Mouse (Mus musculus): Measurements from ENCODE around the gene Cldn6. TPM values are rescaled to one million over a fixed set of nuclear protein-coding genes. Genes with fewer than 3 reads are reported as not detected.

Cldn6 gene
- 0.42 TPM in 1 of 2 replicates, not detected in the other for polyA plus RNA-seq (2014; fragmentation: Nextera tagmentation; extraction: Ambion mirVana)

DNA sequence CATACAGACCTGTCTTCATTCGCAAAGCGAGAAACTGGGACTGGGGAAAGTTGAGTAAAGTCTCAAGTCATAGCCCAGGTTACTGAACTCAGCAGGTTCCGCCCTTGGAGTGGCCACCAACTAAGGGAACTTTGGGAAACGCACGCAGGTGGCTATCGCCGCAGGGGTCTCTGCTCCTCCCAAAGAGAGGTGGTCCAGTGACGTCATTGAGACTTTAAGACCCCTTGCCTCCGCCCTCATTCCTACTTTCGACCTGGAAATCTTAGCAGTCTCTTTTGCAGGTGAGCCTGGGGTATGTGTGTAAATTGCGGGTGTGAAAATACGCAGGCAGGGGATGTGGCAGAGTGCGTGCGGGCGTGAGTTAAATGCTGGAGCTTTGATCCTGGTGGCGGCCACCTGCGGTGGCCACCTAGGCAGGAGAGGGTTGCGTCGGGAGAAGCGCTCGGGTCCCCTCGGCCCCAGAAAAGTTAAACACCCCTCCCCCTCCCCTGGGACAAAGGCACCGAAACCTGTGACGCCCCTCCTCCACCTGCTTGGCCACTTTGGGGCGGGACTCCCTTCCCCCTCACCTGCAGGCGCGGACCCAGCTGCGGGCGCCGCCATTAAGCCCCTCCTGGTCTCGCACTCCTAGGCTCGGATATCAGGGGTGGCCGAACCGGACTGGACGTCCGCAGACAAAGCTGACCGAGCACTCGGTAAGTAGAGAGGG, at the start of gene Cldn6:
Gene Cldn6, plus strand, starts transcription at position 123 of the 709 bp plus-strand sequence.
- ATAC-seq (ENCODE audit: insufficient number of reproducible peaks, insufficient read depth, low FRiP score, low read depth): no peak
- Histone ChIP-seq H3K4me3 (ENCODE audit: control insufficient read depth in 1 of 2, insufficient read depth in 1 of 2, low read depth in 1 of 2, low read length in 2 of 2) (peak within 1 kb of the TSS; percentile 11 to 20; a peak in 2 of 4 replicates), H3K9me3 (ENCODE audit: control insufficient read depth, low read length) (no peaks in the 10 kb centered on the region), H3K36me3 (ENCODE audit: control insufficient read depth, insufficient read depth, low read length) (no peaks in the 10 kb centered on the region), H3K4me2 (ENCODE audit: low read length) (peak within 1 kb of the TSS; percentile 53), H3K27ac (replicated peaks in 1 of 2; ENCODE audit: control insufficient read depth in 1 of 2, insufficient read depth in 1 of 2, low read depth in 2 of 2, low read length in 2 of 2) (no peak within 1 kb of the TSS), H3K9ac (ENCODE audit: low read length) (no peak within 1 kb of the TSS), H3K27me3 (ENCODE audit: control insufficient read depth, insufficient read depth, low read length) (peaks cover 66% of the 10 kb centered on the region), H3K4me1 (ENCODE audit: control insufficient read depth in 2 of 2, insufficient read depth in 2 of 2, low read length in 2 of 2) (peaks cover 16 to 31% of the 10 kb centered on the region in 2 experiments)
- WGBS: 3% methylated on average over 38 of the region's 38 CpGs

DNA sequence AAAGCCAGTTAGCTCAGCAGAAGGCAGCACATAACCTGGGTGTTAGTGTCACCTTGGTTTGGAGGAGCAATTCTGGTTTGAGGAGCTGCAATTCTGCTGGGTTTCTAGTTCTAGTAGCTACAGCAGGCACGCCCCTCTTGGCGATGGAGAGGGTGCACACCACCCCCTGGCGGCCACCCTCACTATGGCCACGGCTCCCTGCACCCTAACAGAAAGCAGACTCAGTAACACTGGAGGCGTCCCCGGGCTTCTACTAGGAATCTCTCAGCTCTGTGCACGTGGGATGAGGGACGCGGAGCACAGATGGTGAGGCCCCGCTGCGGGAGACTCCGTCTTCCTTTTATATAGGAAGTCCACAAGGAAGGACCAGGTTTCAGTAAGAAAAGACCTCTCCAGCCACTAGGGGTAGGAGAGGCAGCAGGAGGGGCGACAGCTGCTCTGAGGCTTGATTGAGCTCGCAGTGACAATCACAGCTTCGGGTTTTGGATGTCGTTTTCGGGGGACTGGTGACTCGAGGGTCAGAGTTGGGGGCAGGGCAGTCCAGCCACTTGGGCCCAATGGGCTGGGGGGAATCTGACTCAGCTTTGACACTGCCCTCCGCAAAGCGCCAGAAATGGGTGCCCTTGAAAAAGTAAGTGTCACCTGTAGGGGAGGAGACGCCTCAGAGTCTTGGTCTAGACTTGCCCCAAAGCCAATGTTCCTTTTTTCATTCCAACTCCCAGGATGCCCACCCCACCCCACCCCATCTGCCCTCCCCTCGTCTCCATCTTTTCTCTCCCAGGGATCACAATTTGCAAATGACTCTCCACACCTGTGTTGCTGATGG, 48.6 kb upstream of the Cldn6 start:
- 0 out of 2 replicates have a peak, but pooled peaks have one; percentile 65 for ATAC-seq (ENCODE audit: insufficient number of reproducible peaks, insufficient read depth, low FRiP score, low read depth)
- peak overlapping the region in 1 of 2 experiments; percentile 16; a peak in 1 of 4 replicates for H3K4me3 ChIP-seq (ENCODE audit: control insufficient read depth in 1 of 2, insufficient read depth in 1 of 2, low read depth in 1 of 2, low read length in 2 of 2)
- no peak overlapping the region for H3K27ac ChIP-seq (replicated peaks in 1 of 2; ENCODE audit: control insufficient read depth in 1 of 2, insufficient read depth in 1 of 2, low read depth in 2 of 2, low read length in 2 of 2)
- H3K27me3 ChIP-seq (ENCODE audit: control insufficient read depth, insufficient read depth, low read length): peaks cover 16% of the 10 kb centered on the region; the same call in 1 of the 2 replicates
- peak overlapping the region; percentile 58 for H3K4me2 ChIP-seq (ENCODE audit: low read length)
- H3K9me3 ChIP-seq (ENCODE audit: control insufficient read depth, low read length): no peaks in the 10 kb centered on the region
- H3K9ac ChIP-seq (ENCODE audit: low read length): 0 out of 2 replicates have a peak overlapping the region, but pooled peaks have one; percentile 30
- no peaks in the 10 kb centered on the region for H3K36me3 ChIP-seq (ENCODE audit: control insufficient read depth, insufficient read depth, low read length)
- H3K4me1 ChIP-seq (ENCODE audit: control insufficient read depth in 2 of 2, insufficient read depth in 2 of 2, low read length in 2 of 2): no peaks in the 10 kb centered on the region
- 13% methylated on average over 22 of the region's 22 CpGs for WGBS

DNA sequence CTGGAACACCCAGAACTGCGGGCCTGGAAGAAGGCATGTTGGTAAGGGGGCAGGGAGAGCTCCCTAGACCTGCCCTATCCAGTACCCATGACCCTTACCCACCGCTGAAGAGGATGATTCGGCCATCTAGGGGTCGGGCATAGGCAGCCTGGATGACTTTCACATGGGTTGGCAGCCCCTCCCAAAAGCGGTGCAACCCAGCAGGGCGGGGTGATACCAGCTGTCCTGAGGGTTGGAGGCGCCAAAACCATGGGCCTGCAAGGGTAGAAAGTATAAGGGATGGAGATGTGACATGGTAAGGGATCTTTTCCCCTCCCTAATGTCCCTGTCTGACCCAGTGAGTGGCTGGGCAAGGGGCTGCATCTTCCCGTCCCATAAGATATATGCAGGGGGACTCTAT, 47.8 kb upstream of the Cldn6 start:
- no peak overlapping the region for H3K4me3 ChIP-seq (ENCODE audit: control insufficient read depth in 1 of 2, insufficient read depth in 1 of 2, low read depth in 1 of 2, low read length in 2 of 2)
- H3K4me2 ChIP-seq (ENCODE audit: low read length): no peak overlapping the region
- H3K27me3 ChIP-seq (ENCODE audit: control insufficient read depth, insufficient read depth, low read length): peaks cover 16% of the 10 kb centered on the region; the same call in 1 of the 2 replicates
- no peak overlapping the region for H3K9ac ChIP-seq (ENCODE audit: low read length)
- ATAC-seq (ENCODE audit: insufficient number of reproducible peaks, insufficient read depth, low FRiP score, low read depth): no peak
- WGBS: 71% methylated on average over 8 of the region's 8 CpGs
- no peaks in the 10 kb centered on the region for H3K36me3 ChIP-seq (ENCODE audit: control insufficient read depth, insufficient read depth, low read length)
- H3K4me1 ChIP-seq (ENCODE audit: control insufficient read depth in 2 of 2, insufficient read depth in 2 of 2, low read length in 2 of 2): no peaks in the 10 kb centered on the region
- no peaks in the 10 kb centered on the region for H3K9me3 ChIP-seq (ENCODE audit: control insufficient read depth, low read length)
- no peak overlapping the region for H3K27ac ChIP-seq (replicated peaks in 1 of 2; ENCODE audit: control insufficient read depth in 1 of 2, insufficient read depth in 1 of 2, low read depth in 2 of 2, low read length in 2 of 2)

DNA sequence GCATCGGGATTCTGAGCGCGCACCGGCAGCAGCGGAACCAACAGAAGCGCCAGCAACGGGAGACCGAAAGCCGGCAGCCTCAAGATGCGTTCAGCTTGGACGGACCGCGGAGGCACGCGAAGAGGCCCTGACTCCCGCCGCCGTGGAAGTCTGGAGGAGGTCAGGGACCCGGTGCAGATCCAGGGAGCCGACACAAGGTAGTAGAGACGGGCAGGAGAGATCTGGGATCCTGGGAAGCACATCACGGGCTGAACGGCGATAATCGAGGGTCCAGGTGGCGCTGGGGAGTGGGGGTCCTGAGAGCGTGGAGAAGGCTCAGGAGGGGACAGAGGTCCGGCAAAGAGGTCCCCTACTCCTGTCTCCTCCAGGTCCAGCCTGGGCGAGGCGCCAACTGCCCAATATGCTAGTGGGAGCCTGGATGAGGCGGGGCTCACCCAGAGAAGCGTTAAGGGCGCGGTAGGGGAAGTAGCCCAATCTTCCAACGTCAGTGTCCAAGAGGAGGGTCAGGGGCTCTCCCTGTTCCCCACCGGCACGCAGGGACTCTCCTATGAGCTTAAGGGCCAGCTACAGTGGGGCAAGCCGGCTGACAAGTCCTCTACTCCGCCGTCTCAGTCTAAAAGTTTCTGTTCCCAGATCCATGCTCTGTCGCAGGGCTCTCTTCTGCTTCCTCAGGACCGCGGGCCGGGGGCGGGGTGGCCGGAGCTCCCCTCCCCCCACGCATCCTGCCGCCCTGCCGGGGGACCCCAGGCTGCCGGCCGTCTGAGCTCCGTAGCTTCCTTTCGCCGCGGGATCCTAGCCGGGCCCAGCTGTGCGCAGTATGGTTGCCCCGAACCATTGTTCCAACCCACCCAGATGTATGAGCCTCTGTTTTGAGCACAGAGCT, 34.2 kb upstream of the Cldn6 start, which contains the start of gene Mmp25:
Gene Mmp25, minus strand, starts transcription at position 665 of the 883 bp plus-strand sequence.
- Histone ChIP-seq H3K36me3 (ENCODE audit: control insufficient read depth, insufficient read depth, low read length) (no peaks in the 10 kb centered on the region), H3K27me3 (ENCODE audit: control insufficient read depth, insufficient read depth, low read length) (peaks cover 18% of the 10 kb centered on the region), H3K9ac (ENCODE audit: low read length) (peak within 1 kb of the TSS; percentile 62), H3K4me3 (ENCODE audit: control insufficient read depth in 1 of 2, insufficient read depth in 1 of 2, low read depth in 1 of 2, low read length in 2 of 2) (peak within 1 kb of the TSS; percentile 51 to 53), H3K9me3 (ENCODE audit: control insufficient read depth, low read length) (no peaks in the 10 kb centered on the region), H3K4me1 (ENCODE audit: control insufficient read depth in 2 of 2, insufficient read depth in 2 of 2, low read length in 2 of 2) (peaks cover 2 to 12% of the 10 kb centered on the region in 2 experiments; a peak in 3 of 4 replicates), H3K4me2 (ENCODE audit: low read length) (peak within 1 kb of the TSS; percentile 94), H3K27ac (replicated peaks in 1 of 2; ENCODE audit: control insufficient read depth in 1 of 2, insufficient read depth in 1 of 2, low read depth in 2 of 2, low read length in 2 of 2) (no peak within 1 kb of the TSS)
- under 1% methylated on average over 58 of the region's 58 CpGs for WGBS
- peak; percentile 33; the same call in 1 of the 2 replicates for ATAC-seq (ENCODE audit: insufficient number of reproducible peaks, insufficient read depth, low FRiP score, low read depth)

DNA sequence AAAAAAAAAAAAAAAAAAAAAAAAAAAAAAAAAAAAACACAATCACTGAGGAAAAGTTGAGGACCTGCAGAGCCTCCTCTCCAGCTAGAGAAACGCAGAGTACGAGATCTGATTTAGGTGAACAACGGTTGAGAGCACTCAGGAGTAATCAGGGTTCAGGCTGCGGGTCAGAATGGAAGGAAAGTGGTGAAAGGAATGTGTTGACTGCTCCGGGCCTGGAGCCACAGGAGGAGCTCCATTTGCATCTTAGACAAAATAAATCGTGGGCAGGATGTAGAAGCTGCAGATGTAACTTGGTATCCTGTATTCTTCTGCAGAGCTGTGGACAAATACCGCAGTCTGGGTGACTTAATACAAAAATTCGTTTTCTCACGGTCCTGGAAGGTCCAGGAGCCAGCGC, 33.2 kb upstream of the Cldn6 start:
- Histone ChIP-seq H3K4me2 (ENCODE audit: low read length) (no peak overlapping the region), H3K36me3 (ENCODE audit: control insufficient read depth, insufficient read depth, low read length) (no peaks in the 10 kb centered on the region), H3K4me3 (ENCODE audit: control insufficient read depth in 1 of 2, insufficient read depth in 1 of 2, low read depth in 1 of 2, low read length in 2 of 2) (no peak overlapping the region), H3K4me1 (ENCODE audit: control insufficient read depth in 2 of 2, insufficient read depth in 2 of 2, low read length in 2 of 2) (peaks cover 2 to 12% of the 10 kb centered on the region in 2 experiments; a peak in 3 of 4 replicates), H3K27me3 (ENCODE audit: control insufficient read depth, insufficient read depth, low read length) (peaks cover 18% of the 10 kb centered on the region), H3K27ac (replicated peaks in 1 of 2; ENCODE audit: control insufficient read depth in 1 of 2, insufficient read depth in 1 of 2, low read depth in 2 of 2, low read length in 2 of 2) (no peak overlapping the region), H3K9ac (ENCODE audit: low read length) (no peak overlapping the region), H3K9me3 (ENCODE audit: control insufficient read depth, low read length) (no peaks in the 10 kb centered on the region)
- ATAC-seq (ENCODE audit: insufficient number of reproducible peaks, insufficient read depth, low FRiP score, low read depth): no peak
- WGBS: 18% methylated on average over 10 of the region's 10 CpGs

DNA sequence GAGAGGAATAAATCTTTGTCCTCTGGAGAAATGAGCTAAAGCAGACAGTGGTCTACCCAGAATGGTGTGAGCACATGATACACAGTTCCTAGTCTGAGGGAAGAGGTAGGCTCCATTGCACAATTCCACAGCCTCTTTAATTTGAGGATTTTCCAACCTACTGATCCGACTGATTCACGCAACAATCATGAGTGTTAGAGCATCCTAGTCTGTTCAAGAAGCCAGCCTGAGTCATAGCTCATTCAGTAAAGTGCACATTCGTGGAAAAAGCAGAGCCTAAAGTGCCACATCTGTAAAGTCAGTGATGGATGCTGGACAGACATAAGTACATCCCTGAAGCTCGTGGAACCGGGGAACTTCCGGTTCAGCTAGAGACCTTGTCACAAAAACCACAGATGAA, 27.7 kb upstream of the Cldn6 start:
- Histone ChIP-seq H3K27me3 (ENCODE audit: control insufficient read depth, insufficient read depth, low read length) (peaks cover under 1% of the 10 kb centered on the region; the same call in 1 of the 2 replicates), H3K36me3 (ENCODE audit: control insufficient read depth, insufficient read depth, low read length) (no peaks in the 10 kb centered on the region), H3K4me1 (ENCODE audit: control insufficient read depth in 2 of 2, insufficient read depth in 2 of 2, low read length in 2 of 2) (no peaks in the 10 kb centered on the region), H3K4me2 (ENCODE audit: low read length) (no peak overlapping the region), H3K9ac (ENCODE audit: low read length) (no peak overlapping the region), H3K4me3 (ENCODE audit: control insufficient read depth in 1 of 2, insufficient read depth in 1 of 2, low read depth in 1 of 2, low read length in 2 of 2) (no peak overlapping the region), H3K27ac (replicated peaks in 1 of 2; ENCODE audit: control insufficient read depth in 1 of 2, insufficient read depth in 1 of 2, low read depth in 2 of 2, low read length in 2 of 2) (no peak overlapping the region), H3K9me3 (ENCODE audit: control insufficient read depth, low read length) (no peaks in the 10 kb centered on the region)
- ATAC-seq (ENCODE audit: insufficient number of reproducible peaks, insufficient read depth, low FRiP score, low read depth): no peak
- WGBS: 80% methylated on average over 6 of the region's 6 CpGs

DNA sequence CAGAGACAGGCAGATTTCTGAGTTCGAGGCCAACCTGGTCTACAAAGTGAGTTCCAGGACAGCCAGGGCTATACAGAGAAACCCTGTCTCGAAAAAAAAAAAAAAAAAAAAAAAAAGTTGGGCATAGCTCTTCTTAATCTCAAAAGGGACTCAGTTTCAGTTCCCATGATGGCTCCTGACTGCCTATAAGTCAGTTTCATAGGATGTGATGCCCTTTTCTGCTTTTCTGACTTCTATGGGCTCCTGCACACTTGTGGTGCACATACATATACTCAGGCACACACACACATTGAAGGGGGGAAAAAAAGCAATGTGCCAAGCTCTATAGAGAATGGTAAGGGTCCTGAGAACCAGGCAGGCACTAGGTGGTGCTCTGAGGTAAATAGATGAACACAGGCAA, 25.7 kb upstream of the Cldn6 start:
- ATAC-seq (ENCODE audit: insufficient number of reproducible peaks, insufficient read depth, low FRiP score, low read depth): no peak
- H3K4me1 ChIP-seq (ENCODE audit: control insufficient read depth in 2 of 2, insufficient read depth in 2 of 2, low read length in 2 of 2): no peaks in the 10 kb centered on the region
- no peak overlapping the region for H3K27ac ChIP-seq (replicated peaks in 1 of 2; ENCODE audit: control insufficient read depth in 1 of 2, insufficient read depth in 1 of 2, low read depth in 2 of 2, low read length in 2 of 2)
- no peak overlapping the region for H3K4me3 ChIP-seq (ENCODE audit: control insufficient read depth in 1 of 2, insufficient read depth in 1 of 2, low read depth in 1 of 2, low read length in 2 of 2)
- no peaks in the 10 kb centered on the region for H3K36me3 ChIP-seq (ENCODE audit: control insufficient read depth, insufficient read depth, low read length)
- H3K9me3 ChIP-seq (ENCODE audit: control insufficient read depth, low read length): no peaks in the 10 kb centered on the region
- 60% methylated on average over 1 of the region's 2 CpGs for WGBS
- no peak overlapping the region for H3K4me2 ChIP-seq (ENCODE audit: low read length)
- peaks cover 4% of the 10 kb centered on the region; the same call in 1 of the 2 replicates for H3K27me3 ChIP-seq (ENCODE audit: control insufficient read depth, insufficient read depth, low read length)
- H3K9ac ChIP-seq (ENCODE audit: low read length): no peak overlapping the region
